In genomic region chr9:107735356-107736184, GRCm38 (mm10) we compare ENCODE assay signal across 8 mouse cellular contexts. TPM values are rescaled to one million over a fixed set of nuclear protein-coding genes. Genes with fewer than 3 reads are reported as not detected.
DNase-seq lines count a peak whose midpoint lies in the region; ATAC-seq lines count a peak whose summit lies in the region.

No protein-coding gene starts in this region.

- peak; percentile 20 to 50 for DNase-seq in kidney, postnatal 4 days
- no peak for DNase-seq in kidney, postnatal 36 days
- no peak for DNase-seq in liver, embryonic 13.5 days
- peak; percentile 62 for DNase-seq in thymus, postnatal 0 days (ENCODE audit: low spot score)
- DNase-seq in c-Kit-positive CD71-positive TER-119-positive erythroid progenitor cells, embryonic 14.5 days (ENCODE audit: low spot score), result no peak
- no peak for DNase-seq in urinary bladder, postnatal 14 days (ENCODE audit: low spot score)
- DNase-seq in frontal cortex, postnatal 25 days (ENCODE audit: low spot score in 2 of 2), result no peak

- 2% methylated on average over 17 of the region's 17 CpGs for WGBS in forebrain, embryonic 13.5 days
- 10% methylated on average over 17 of the region's 17 CpGs for WGBS in liver, embryonic 13.5 days (ENCODE audit: insufficient replicate concordance)

- peak; percentile 11; the same call in 1 of the 2 replicates for ATAC-seq in forebrain, embryonic 13.5 days
- no peak for ATAC-seq in liver, embryonic 13.5 days (ENCODE audit: low read depth)

- peak overlapping the region; percentile 43 for H3K9ac ChIP-seq in forebrain, embryonic 13.5 days
- H3K9ac ChIP-seq in liver, embryonic 13.5 days, result no peak overlapping the region

- peaks cover 25% of the 10 kb centered on the region for H3K36me3 ChIP-seq in forebrain, embryonic 13.5 days (ENCODE audit: poor library complexity, severe bottlenecking)
- peaks cover 25% of the 10 kb centered on the region for H3K36me3 ChIP-seq in liver, embryonic 13.5 days

- no peaks in the 10 kb centered on the region for H3K9me3 ChIP-seq in forebrain, embryonic 13.5 days (replicated peaks)
- no peaks in the 10 kb centered on the region for H3K9me3 ChIP-seq in liver, embryonic 13.5 days (replicated peaks)

- peak overlapping the region; percentile 49 for H3K4me2 ChIP-seq in forebrain, embryonic 13.5 days
- H3K4me2 ChIP-seq in liver, embryonic 13.5 days, result 0 out of 2 replicates have a peak overlapping the region, but pooled peaks have one; percentile 2

- peak overlapping the region; percentile 52 for H3K27ac ChIP-seq in forebrain, embryonic 13.5 days
- no peak overlapping the region for H3K27ac ChIP-seq in liver, embryonic 13.5 days

- peak overlapping the region; percentile 9; the same call in 1 of the 2 replicates for H3K4me3 ChIP-seq in forebrain, embryonic 13.5 days
- no peak overlapping the region for H3K4me3 ChIP-seq in liver, embryonic 13.5 days (replicated peaks)

- H3K27me3 ChIP-seq in forebrain, embryonic 13.5 days, result no peaks in the 10 kb centered on the region
- peaks cover 31% of the 10 kb centered on the region for H3K27me3 ChIP-seq in liver, embryonic 13.5 days

- peaks cover 45% of the 10 kb centered on the region for H3K4me1 ChIP-seq in forebrain, embryonic 13.5 days
- peaks cover 39% of the 10 kb centered on the region for H3K4me1 ChIP-seq in liver, embryonic 13.5 days (replicated peaks)

RNA-seq across cellular contexts. Expression of gene Sema3f, which starts 25.3 kb away (rescaled TPM):
- 6.8 and 7.7 TPM in 2 replicates for polyA plus RNA-seq in forebrain, embryonic 13.5 days (2015; fragmentation: Nextera tagmentation; extraction: Ambion mirVana)
- 0.93 and 1.0 TPM in 2 replicates for polyA plus RNA-seq in liver, embryonic 13.5 days (2015; fragmentation: Nextera tagmentation; extraction: Ambion mirVana)
- polyA plus RNA-seq in thymus, postnatal 0 days (2015; fragmentation: Nextera tagmentation; extraction: Ambion mirVana), result 2.2 and 3.2 TPM in 2 replicates

RNA-seq across cellular contexts. Expression of gene Rbm5, which starts 35.2 kb away (rescaled TPM):
- polyA plus RNA-seq in forebrain, embryonic 13.5 days (2015; fragmentation: Nextera tagmentation; extraction: Ambion mirVana), result 256 and 261 TPM in 2 replicates
- 64.7 and 75.5 TPM in 2 replicates for polyA plus RNA-seq in liver, embryonic 13.5 days (2015; fragmentation: Nextera tagmentation; extraction: Ambion mirVana)
- polyA plus RNA-seq in thymus, postnatal 0 days (2015; fragmentation: Nextera tagmentation; extraction: Ambion mirVana), result 162 and 183 TPM in 2 replicates

RNA-seq across cellular contexts. Expression of gene Gnat1, which starts 56.1 kb away (rescaled TPM):
- polyA plus RNA-seq in forebrain, embryonic 13.5 days (2015; fragmentation: Nextera tagmentation; extraction: Ambion mirVana), result 1.3 and 1.8 TPM in 2 replicates
- 1.1 and 1.5 TPM in 2 replicates for polyA plus RNA-seq in liver, embryonic 13.5 days (2015; fragmentation: Nextera tagmentation; extraction: Ambion mirVana)
- 0.62 and 0.85 TPM in 2 replicates for polyA plus RNA-seq in thymus, postnatal 0 days (2015; fragmentation: Nextera tagmentation; extraction: Ambion mirVana)

Comparison
In these comparisons a context has a peak if more than half of its experiments do, and no peak if none do; other contexts are left out.
1. DNase-seq: peak in kidney, postnatal 4 days (2 of 2) and thymus, postnatal 0 days (single experiment); none in kidney, postnatal 36 days (0 of 2), liver, embryonic 13.5 days (single experiment), c-Kit-positive CD71-positive TER-119-positive erythroid progenitor cells, embryonic 14.5 days (single experiment), urinary bladder, postnatal 14 days (single experiment) and frontal cortex, postnatal 25 days (0 of 2).